Mouse (Mus musculus) frontal cortex, postnatal 10 days (tissue): ENCODE data around the gene Psmc3.

Experiments used
- DNase-seq, 2 experiments: peaks; one replicate each; pipeline ENCODE4 v3.0.0; 2022; ENCODE audit warnings: low spot score in 2 of 2, mixed read lengths in 1 of 2

The Psmc3 gene

GRCm38 (mm10) chr2:91113334-91113733 lies 59.5 kb downstream of the Psmc3 start:
- no peak for DNase-seq

- DNase-seq: no peak
Observed at GRCm38 (mm10) chr2:91113852-91114251, 60.0 kb downstream of the Psmc3 start.

GRCm38 (mm10) chr2:91114781-91115577 lies 61.2 kb downstream of the Psmc3 start:
- peak; percentile 66 to 85 for DNase-seq

- DNase-seq: no peak
Observed at GRCm38 (mm10) chr2:91115578-91115970, 61.8 kb downstream of the Psmc3 start.
